Mouse (Mus musculus): ENCODE results near the gene Lrg1.

The Lrg1 gene

GRCm38 (mm10) chr17:56121826-56122225 is at the start of gene Lrg1:
TSS of gene Lrg1 (minus strand) at chr17:56122001.
- DNase-seq (ENCODE audit: extremely low spot score, low spot score): no peak

DNA sequence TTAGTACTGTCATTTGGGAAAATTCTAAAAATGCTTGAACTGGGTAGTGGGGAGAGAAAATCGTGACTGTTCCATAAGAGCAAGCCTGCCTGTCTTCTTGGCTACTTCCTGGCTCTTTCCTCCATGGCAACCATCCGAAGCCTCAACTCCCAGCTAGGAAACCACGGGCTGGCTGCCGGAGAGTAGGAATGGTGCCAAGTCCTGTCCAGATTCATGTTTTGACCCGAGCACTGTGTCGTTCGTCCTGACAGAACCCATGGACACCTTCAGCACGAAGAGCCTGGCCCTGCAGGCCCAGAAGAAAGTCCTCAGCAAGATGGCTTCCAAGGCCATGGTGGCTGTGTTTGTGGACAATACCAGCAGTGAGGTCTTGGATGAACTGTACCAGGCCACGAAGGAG is 49.7 kb upstream of the Lrg1 start:
- DNase-seq (ENCODE audit: extremely low spot score, low spot score): no peak

DNA sequence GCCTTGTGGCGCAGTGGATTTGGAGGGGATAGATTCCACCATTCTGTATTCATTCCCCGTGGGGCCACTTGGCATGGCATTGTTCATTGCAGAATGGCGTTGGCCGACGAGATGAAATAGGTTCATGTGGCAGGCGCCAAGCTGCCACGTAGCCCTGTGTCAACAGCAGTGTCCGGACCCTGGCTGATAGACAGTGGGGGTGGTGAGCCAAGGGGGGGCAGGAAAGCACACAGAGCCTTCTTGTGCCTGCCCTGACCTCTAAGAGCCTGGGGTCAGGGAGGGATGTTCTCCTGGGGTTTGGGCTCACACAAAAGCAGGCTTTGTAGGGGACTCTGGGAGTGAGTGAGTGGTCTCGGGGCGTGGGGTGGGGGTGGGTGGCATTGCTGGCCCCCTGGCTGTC is 48.8 kb upstream of the Lrg1 start:
- peak; percentile 44 for DNase-seq (ENCODE audit: extremely low spot score, low spot score)

GRCm38 (mm10) chr17:56169830-56170229 is 48.0 kb upstream of the Lrg1 start:
- DNase-seq (ENCODE audit: extremely low spot score, low spot score): no peak

- no peak for DNase-seq (ENCODE audit: extremely low spot score, low spot score)
These were observed 43.9 kb upstream of the Lrg1 start for GRCm38 (mm10) chr17:56165671-56166070.

DNA sequence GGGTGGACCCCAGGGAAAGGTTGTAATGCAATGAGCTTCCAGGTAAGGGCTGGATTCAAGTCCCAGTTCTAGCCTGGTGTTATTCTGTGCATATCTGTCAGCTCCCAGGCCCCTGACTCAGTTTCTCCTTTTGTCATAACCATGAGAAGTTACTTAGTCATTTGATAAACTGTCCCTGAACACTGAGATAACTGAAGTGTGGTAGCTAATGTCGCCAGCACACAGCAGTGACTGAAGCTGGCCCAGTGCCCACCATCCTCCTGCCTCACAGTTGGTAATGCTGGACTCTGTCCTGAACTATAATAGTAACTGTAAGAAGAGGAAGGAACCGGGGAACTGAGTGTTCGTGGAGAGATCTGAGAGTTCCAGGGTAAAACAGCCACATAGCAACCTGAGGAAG is 42.7 kb upstream of the Lrg1 start:
- DNase-seq (ENCODE audit: extremely low spot score, low spot score): no peak

GRCm38 (mm10) chr17:56163523-56164102 is 41.8 kb upstream of the Lrg1 start:
- DNase-seq (ENCODE audit: extremely low spot score, low spot score): no peak

- peak; percentile 92 for DNase-seq (ENCODE audit: extremely low spot score, low spot score)
These were observed 40.5 kb upstream of the Lrg1 start, which contains the start of gene Tnfaip8l1 for GRCm38 (mm10) chr17:56162231-56162774. TSS of gene Tnfaip8l1 (plus strand) at chr17:56162477.

GRCm38 (mm10) chr17:56159729-56160128 is 37.9 kb upstream of the Lrg1 start:
- peak; percentile 77 for DNase-seq (ENCODE audit: extremely low spot score, low spot score)

GRCm38 (mm10) chr17:56153643-56154042 is 31.8 kb upstream of the Lrg1 start:
- no peak for DNase-seq (ENCODE audit: extremely low spot score, low spot score)

DNA sequence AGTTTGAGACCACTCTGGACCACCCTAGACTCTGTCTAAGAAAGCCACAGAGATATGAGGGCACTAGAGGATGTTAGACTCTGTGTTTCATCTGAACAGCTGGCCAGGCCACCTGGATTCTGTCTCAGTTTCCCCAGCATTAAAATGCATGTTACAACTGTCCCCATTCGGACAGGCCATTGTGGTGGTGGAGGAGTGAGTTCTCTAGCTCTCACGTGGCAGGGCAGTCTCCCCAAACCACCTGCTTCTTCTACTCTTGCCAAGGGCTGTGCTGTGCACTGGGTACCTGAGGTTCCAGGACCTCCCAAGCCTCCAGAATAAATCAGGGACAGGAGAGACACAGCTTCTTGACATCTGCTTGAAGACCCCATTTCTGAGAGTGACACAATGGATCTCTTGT is 28.1 kb upstream of the Lrg1 start:
- no peak for DNase-seq (ENCODE audit: extremely low spot score, low spot score)

- DNase-seq (ENCODE audit: extremely low spot score, low spot score): no peak
These were observed 27.2 kb upstream of the Lrg1 start for GRCm38 (mm10) chr17:56148790-56149618.

DNA sequence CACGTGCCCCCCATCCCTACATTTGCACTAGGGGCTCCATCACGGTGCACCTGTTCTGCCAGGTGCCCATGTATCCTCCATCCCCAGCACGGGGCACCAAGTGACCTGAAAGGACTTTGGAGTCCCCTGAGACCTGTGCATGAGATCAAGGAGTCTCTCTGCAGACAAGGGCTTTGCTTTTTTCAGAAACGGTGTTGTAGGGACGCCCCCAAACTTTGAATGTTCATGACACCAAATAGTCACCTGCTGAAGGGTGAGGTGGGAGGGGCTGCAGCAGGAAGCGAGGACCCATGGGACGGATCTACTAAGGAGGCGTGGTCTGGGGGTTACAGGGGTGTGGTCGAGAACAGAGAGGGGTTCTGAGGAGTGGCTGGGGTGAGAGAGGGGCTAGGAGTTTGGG is 26.5 kb upstream of the Lrg1 start:
- DNase-seq (ENCODE audit: extremely low spot score, low spot score): no peak

GRCm38 (mm10) chr17:56147420-56147819 is 25.6 kb upstream of the Lrg1 start:
- DNase-seq (ENCODE audit: extremely low spot score, low spot score): no peak

GRCm38 (mm10) chr17:56146131-56146530 is 24.3 kb upstream of the Lrg1 start:
- DNase-seq (ENCODE audit: extremely low spot score, low spot score): no peak

- DNase-seq (ENCODE audit: extremely low spot score, low spot score): no peak
These were observed 22.7 kb upstream of the Lrg1 start for GRCm38 (mm10) chr17:56144546-56144945.

- DNase-seq (ENCODE audit: extremely low spot score, low spot score): peak; percentile 74
These were observed 20.2 kb upstream of the Lrg1 start for GRCm38 (mm10) chr17:56141702-56142605.

- peak; percentile 82 for DNase-seq (ENCODE audit: extremely low spot score, low spot score)
These were observed 18.2 kb upstream of the Lrg1 start, which contains the start of gene Sema6b for GRCm38 (mm10) chr17:56139858-56140595. TSS of gene Sema6b (minus strand) at chr17:56140343.

DNA sequence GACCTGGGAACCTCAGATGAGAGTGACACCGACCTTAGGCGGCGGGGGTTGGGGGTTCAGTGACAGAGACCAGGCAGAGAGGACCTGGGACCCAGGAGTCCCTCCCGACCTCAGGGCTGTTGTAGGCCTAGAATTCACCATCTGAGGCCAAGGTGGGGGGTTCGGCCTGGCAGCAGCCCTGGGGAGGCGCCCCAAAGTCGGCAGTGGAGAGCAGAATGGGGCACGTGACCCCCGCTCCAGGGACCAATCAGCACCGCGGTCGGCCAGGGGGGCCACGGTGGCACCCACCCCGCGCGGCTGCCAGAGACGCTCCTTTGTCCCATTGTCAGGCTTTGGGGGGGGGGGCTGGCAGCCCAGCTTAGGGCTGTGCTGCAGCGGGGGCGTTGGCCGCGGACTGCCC is 17.6 kb upstream of the Lrg1 start:
- DNase-seq (ENCODE audit: extremely low spot score, low spot score): no peak

- DNase-seq (ENCODE audit: extremely low spot score, low spot score): no peak
These were observed 16.2 kb upstream of the Lrg1 start for GRCm38 (mm10) chr17:56137839-56138613.

All from neural tube, embryonic 10.5 days (tissue).